ENCODE assay signal across 8 mouse cellular contexts in genomic region chr8:84893709-84894134, GRCm38 (mm10). TPM values are rescaled to one million over a fixed set of nuclear protein-coding genes. Genes with fewer than 3 reads are reported as not detected.
DNase-seq lines count a peak whose midpoint lies in the region; ATAC-seq and TF ChIP-seq lines count a peak whose summit lies in the region.

Gcdh (minus strand) TSS chr8:84893921.

- H3K4me1 ChIP-seq in bone marrow, adult 2 months (ENCODE audit: control insufficient read depth, insufficient read depth, low read length): peaks cover 2% of the 10 kb centered on the region; the same call in 1 of the 2 replicates
- peaks cover 19% of the 10 kb centered on the region for H3K4me1 ChIP-seq in embryonic facial prominence, embryonic 15.5 days
- H3K4me1 ChIP-seq in limb, embryonic 14.5 days (ENCODE audit: control insufficient read depth, insufficient read depth, low read length): peaks cover 9% of the 10 kb centered on the region
- H3K4me1 ChIP-seq in midbrain, postnatal 0 days (ENCODE audit: insufficient read depth, low read length): peaks cover 5% of the 10 kb centered on the region; the same call in 1 of the 2 replicates

- peak; percentile 98 for DNase-seq in 416B (ENCODE audit: low read depth)
- DNase-seq in heart, adult 8-10 months (ENCODE audit: low spot score): peak; percentile 98
- peak; percentile 99 for DNase-seq in kidney, adult 9 months
- peak; percentile 97 for DNase-seq in limb, embryonic 14.5 days (ENCODE audit: low spot score)
- peak; percentile 98 for DNase-seq in midbrain, postnatal 0 days (ENCODE audit: low spot score)
- DNase-seq in spleen, postnatal 14 days (ENCODE audit: low spot score in 2 of 2): peak; percentile 74 to 80

- under 1% methylated on average over 11 of the region's 11 CpGs for WGBS in bone marrow, adult 2 months
- under 1% methylated on average over 11 of the region's 11 CpGs for WGBS in embryonic facial prominence, embryonic 15.5 days
- 1% methylated on average over 11 of the region's 11 CpGs for WGBS in limb, embryonic 14.5 days
- WGBS in midbrain, postnatal 0 days: 2% methylated on average over 11 of the region's 11 CpGs

- H3K9ac ChIP-seq in embryonic facial prominence, embryonic 15.5 days: peak within 1 kb of the TSS; percentile 57
- peak within 1 kb of the TSS; percentile 66 for H3K9ac ChIP-seq in limb, embryonic 14.5 days (ENCODE audit: low read depth, low read length, severe bottlenecking)
- H3K9ac ChIP-seq in midbrain, postnatal 0 days (replicated peaks; ENCODE audit: low read length, poor library complexity, severe bottlenecking): peak within 1 kb of the TSS; percentile 68

- H3K27me3 ChIP-seq in embryonic facial prominence, embryonic 15.5 days: no peaks in the 10 kb centered on the region
- H3K27me3 ChIP-seq in limb, embryonic 14.5 days (ENCODE audit: control insufficient read depth, insufficient read depth, low read length): no peaks in the 10 kb centered on the region
- H3K27me3 ChIP-seq in midbrain, postnatal 0 days (ENCODE audit: insufficient read depth, low read length): no peaks in the 10 kb centered on the region

- TF ChIP-seq CTCF in bone marrow, adult 2 months (IDR thresholded peaks at IDR 0.05; ENCODE audit: control insufficient read depth, insufficient read depth, low read length): no peak
- TF ChIP-seq CTCF in midbrain, postnatal 0 days (IDR thresholded peaks at IDR 0.05): no peak; the same call in 1 of the 2 replicates

- no peak for TF ChIP-seq POLR2A in bone marrow, adult 2 months (IDR thresholded peaks at IDR 0.05; ENCODE audit: borderline replicate concordance, control insufficient read depth, low read depth, low read length)
- TF ChIP-seq POLR2A in limb, embryonic 14.5 days (IDR thresholded peaks at IDR 0.05; ENCODE audit: borderline replicate concordance, extremely low read depth, insufficient read depth, insufficient read length): peak; percentile 47; the same call in 1 of the 2 replicates

- H3K36me3 ChIP-seq in embryonic facial prominence, embryonic 15.5 days: peaks cover 13% of the 10 kb centered on the region
- H3K36me3 ChIP-seq in limb, embryonic 14.5 days (ENCODE audit: control insufficient read depth, insufficient read depth, low read length): peaks cover 12% of the 10 kb centered on the region
- peaks cover 5% of the 10 kb centered on the region; the same call in 1 of the 2 replicates for H3K36me3 ChIP-seq in midbrain, postnatal 0 days (ENCODE audit: insufficient read depth, low read length)

- peak; percentile 97 for ATAC-seq in embryonic facial prominence, embryonic 15.5 days (ENCODE audit: insufficient number of reproducible peaks, low FRiP score, low TSS enrichment, low read depth)
- ATAC-seq in limb, embryonic 14.5 days (ENCODE audit: low FRiP score, low read depth): peak; percentile 99
- peak; percentile 96 for ATAC-seq in midbrain, postnatal 0 days (ENCODE audit: low FRiP score)

- peak within 1 kb of the TSS; percentile 76 for H3K4me3 ChIP-seq in bone marrow, adult 2 months (replicated peaks; ENCODE audit: control insufficient read depth, low read depth, low read length)
- H3K4me3 ChIP-seq in embryonic facial prominence, embryonic 15.5 days (replicated peaks): peak within 1 kb of the TSS; percentile 81
- H3K4me3 ChIP-seq in limb, embryonic 14.5 days (replicated peaks; ENCODE audit: low read length): peak within 1 kb of the TSS; percentile 54
- peak within 1 kb of the TSS; percentile 67 for H3K4me3 ChIP-seq in midbrain, postnatal 0 days (ENCODE audit: low read depth, low read length)

- H3K27ac ChIP-seq in bone marrow, adult 2 months (ENCODE audit: control insufficient read depth, insufficient read depth, low read depth, low read length, poor library complexity): peak within 1 kb of the TSS; percentile 23; the same call in 1 of the 2 replicates
- no peak within 1 kb of the TSS; the same call in 1 of the 2 replicates for H3K27ac ChIP-seq in embryonic facial prominence, embryonic 15.5 days (replicated peaks)
- H3K27ac ChIP-seq in limb, embryonic 14.5 days (replicated peaks; ENCODE audit: low read depth, low read length): no peak within 1 kb of the TSS
- peak within 1 kb of the TSS; percentile 27; the same call in 1 of the 2 replicates for H3K27ac ChIP-seq in midbrain, postnatal 0 days (ENCODE audit: low read depth, low read length)

- H3K4me2 ChIP-seq in embryonic facial prominence, embryonic 15.5 days (replicated peaks): peak within 1 kb of the TSS; percentile 82
- H3K4me2 ChIP-seq in limb, embryonic 14.5 days (replicated peaks; ENCODE audit: low read depth, low read length, severe bottlenecking): peak within 1 kb of the TSS; percentile 73
- H3K4me2 ChIP-seq in midbrain, postnatal 0 days (ENCODE audit: low read depth, low read length, poor library complexity, severe bottlenecking): peak within 1 kb of the TSS; percentile 76

- H3K9me3 ChIP-seq in embryonic facial prominence, embryonic 15.5 days (replicated peaks): no peaks in the 10 kb centered on the region
- H3K9me3 ChIP-seq in limb, embryonic 14.5 days (ENCODE audit: control insufficient read depth, low read length): no peaks in the 10 kb centered on the region
- no peaks in the 10 kb centered on the region for H3K9me3 ChIP-seq in midbrain, postnatal 0 days (ENCODE audit: low read length)

RNA-seq across cellular contexts. Expression of gene Gcdh, which starts in this region (rescaled TPM):
- 19.1 and 33.0 TPM in 2 replicates for polyA plus RNA-seq in bone marrow, adult 2 months (2011; ENCODE audit: insufficient read depth, insufficient read length, low replicate concordance, missing spikeins)
- 29.4 and 32.2 TPM in 2 replicates for polyA plus RNA-seq in embryonic facial prominence, embryonic 15.5 days (2015; fragmentation: Nextera tagmentation; extraction: Ambion mirVana)
- total RNA-seq in heart, adult 8-10 months (2022): 10 to 100 TPM; 77.8 to 99.2 (median 86.0) TPM
- 45.8 and 58.9 TPM in 2 replicates for polyA plus RNA-seq in limb, embryonic 14.5 days (2012; rRNA removed)
- polyA plus RNA-seq in limb, embryonic 14.5 days (2014; fragmentation: Nextera tagmentation; extraction: Ambion mirVana): 29.8 and 34.5 TPM in 2 replicates
- total RNA-seq in midbrain, postnatal 0 days (2014; rRNA removed): 22.1 and 30.5 TPM in 2 replicates
- 33.2 and 35.3 TPM in 2 replicates for polyA plus RNA-seq in midbrain, postnatal 0 days (2015; fragmentation: Nextera tagmentation; extraction: Ambion mirVana)

Comparison
In these comparisons a context has a peak if more than half of its experiments do, and no peak if none do; other contexts are left out.
1. H3K27ac ChIP-seq: peak in bone marrow, adult 2 months (single experiment) and midbrain, postnatal 0 days (single experiment); none in embryonic facial prominence, embryonic 15.5 days (single experiment) and limb, embryonic 14.5 days (single experiment).
2. Peak in every context shown above with its lines, with median percentiles within 50 percentile points of each other: DNase-seq, H3K4me3 ChIP-seq, ATAC-seq, H3K4me2 ChIP-seq and H3K9ac ChIP-seq.